Mouse (Mus musculus): ENCODE measurements around the gene Fbxl19. TPM values are rescaled to one million over a fixed set of nuclear protein-coding genes. Genes with fewer than 3 reads are reported as not detected.

The Fbxl19 gene
- polyA plus RNA-seq, 1 experiment: 37.2 TPM

DNA sequence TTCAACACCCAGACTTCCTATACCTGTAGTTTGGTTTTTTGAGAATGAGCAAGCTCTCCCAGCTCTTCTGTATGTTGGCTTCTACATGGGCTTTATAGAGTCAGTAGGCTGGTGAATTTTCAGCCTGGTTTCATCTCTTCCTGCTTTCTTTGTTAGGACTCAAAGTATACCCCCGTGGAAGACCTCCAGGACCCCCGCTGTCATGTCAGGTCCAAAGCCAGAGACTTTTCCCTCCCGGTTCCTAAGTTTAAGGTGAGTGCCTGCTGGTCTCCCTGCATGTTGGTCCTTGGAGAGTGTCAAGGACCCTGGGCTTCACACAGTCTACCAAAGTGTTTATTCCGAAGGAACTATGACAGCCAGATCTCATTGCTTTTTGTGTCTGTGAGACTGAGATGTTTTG, 34.0 kb downstream of the Fbxl19 start:
- Histone ChIP-seq H3K27ac (ENCODE audit: control insufficient read depth, insufficient read depth, low read depth, low read length) (peak overlapping the region; percentile 90; the same call in 1 of the 2 replicates), H3K27me3 (ENCODE audit: control insufficient read depth, insufficient read depth, low read length) (no peaks in the 10 kb centered on the region), H3K4me1 (ENCODE audit: control insufficient read depth, insufficient read depth, low read length) (peaks cover 7% of the 10 kb centered on the region), H3K4me3 (ENCODE audit: control insufficient read depth, low read depth, low read length) (peak overlapping the region; percentile 97), H3K36me3 (ENCODE audit: control insufficient read depth, insufficient read depth, low read length) (peaks cover 7% of the 10 kb centered on the region)
- TF ChIP-seq POLR2A (IDR thresholded peaks at IDR 0.05; ENCODE audit: control insufficient read depth, low read depth, low read length) (no peak), CTCF (IDR thresholded peaks at IDR 0.05; ENCODE audit: control insufficient read depth, insufficient read depth, insufficient replicate concordance, low read depth, low read length) (no peak)

DNA sequence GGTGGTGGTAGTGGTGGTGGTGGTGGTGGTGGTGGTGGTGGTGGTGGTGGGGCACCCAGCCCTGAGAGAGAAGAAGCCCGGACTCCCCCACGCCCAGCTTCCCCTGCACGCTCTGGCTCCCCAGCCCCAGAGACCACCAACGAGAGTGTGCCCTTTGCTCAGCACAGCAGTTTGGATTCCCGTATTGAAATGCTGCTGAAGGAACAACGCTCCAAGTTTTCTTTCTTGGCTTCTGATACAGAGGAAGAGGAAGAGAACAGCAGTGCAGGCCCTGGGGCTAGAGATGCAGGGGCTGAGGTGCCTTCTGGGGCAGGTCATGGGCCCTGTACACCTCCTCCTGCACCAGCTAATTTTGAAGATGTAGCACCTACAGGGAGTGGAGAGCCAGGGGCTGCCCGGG, 41.0 kb downstream of the Fbxl19 start, which contains the start of gene Gm49388:
Gene Gm49388, plus strand, starts transcription at position 301 of the 400 bp plus-strand sequence.
- TF ChIP-seq POLR2A (IDR thresholded peaks at IDR 0.05; ENCODE audit: control insufficient read depth, low read depth, low read length) (no peak), CTCF (IDR thresholded peaks at IDR 0.05; ENCODE audit: control insufficient read depth, insufficient read depth, insufficient replicate concordance, low read depth, low read length) (no peak)
- no peaks in the 10 kb centered on the region for H3K27me3 ChIP-seq (ENCODE audit: control insufficient read depth, insufficient read depth, low read length)
- no peaks in the 10 kb centered on the region for H3K4me1 ChIP-seq (ENCODE audit: control insufficient read depth, insufficient read depth, low read length)
- H3K27ac ChIP-seq (ENCODE audit: control insufficient read depth, insufficient read depth, low read depth, low read length): no peak within 1 kb of the TSS
- no peak within 1 kb of the TSS for H3K4me3 ChIP-seq (ENCODE audit: control insufficient read depth, low read depth, low read length)
- H3K36me3 ChIP-seq (ENCODE audit: control insufficient read depth, insufficient read depth, low read length): peaks cover 13% of the 10 kb centered on the region

- Histone ChIP-seq H3K27me3 (ENCODE audit: control insufficient read depth, insufficient read depth, low read length) (no peaks in the 10 kb centered on the region), H3K4me1 (ENCODE audit: control insufficient read depth, insufficient read depth, low read length) (no peaks in the 10 kb centered on the region), H3K36me3 (ENCODE audit: control insufficient read depth, insufficient read depth, low read length) (no peaks in the 10 kb centered on the region; the same call in 1 of the 2 replicates), H3K4me3 (ENCODE audit: control insufficient read depth, low read depth, low read length) (no peak overlapping the region), H3K27ac (ENCODE audit: control insufficient read depth, insufficient read depth, low read depth, low read length) (no peak overlapping the region)
- TF ChIP-seq POLR2A (IDR thresholded peaks at IDR 0.05; ENCODE audit: control insufficient read depth, low read depth, low read length) (no peak), CTCF (IDR thresholded peaks at IDR 0.05; ENCODE audit: control insufficient read depth, insufficient read depth, insufficient replicate concordance, low read depth, low read length) (no peak)
Observed at GRCm38 (mm10) chr7:127797076-127797845, 52.9 kb downstream of the Fbxl19 start.

DNA sequence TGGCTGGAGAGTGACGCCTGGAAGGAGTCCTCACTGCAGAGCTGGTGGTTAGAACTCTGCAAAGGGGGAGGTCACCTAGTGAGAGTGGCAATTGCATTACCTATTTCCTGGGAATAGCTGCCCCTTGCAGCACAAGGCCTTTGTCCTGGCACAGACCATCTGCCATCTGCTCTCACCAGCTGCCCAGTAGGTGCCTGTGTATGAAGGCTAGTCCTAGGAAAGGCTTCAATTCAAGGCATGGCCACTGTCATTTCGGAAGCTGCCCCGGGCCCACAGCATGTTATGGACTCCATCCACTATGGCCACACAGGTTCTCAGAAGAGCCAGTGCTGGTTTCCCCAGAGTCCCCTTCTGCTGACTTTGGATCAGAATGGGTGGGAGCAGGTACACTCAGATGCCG, 54.2 kb downstream of the Fbxl19 start:
- H3K36me3 ChIP-seq (ENCODE audit: control insufficient read depth, insufficient read depth, low read length): no peaks in the 10 kb centered on the region; the same call in 1 of the 2 replicates
- no peak overlapping the region for H3K27ac ChIP-seq (ENCODE audit: control insufficient read depth, insufficient read depth, low read depth, low read length)

DNA sequence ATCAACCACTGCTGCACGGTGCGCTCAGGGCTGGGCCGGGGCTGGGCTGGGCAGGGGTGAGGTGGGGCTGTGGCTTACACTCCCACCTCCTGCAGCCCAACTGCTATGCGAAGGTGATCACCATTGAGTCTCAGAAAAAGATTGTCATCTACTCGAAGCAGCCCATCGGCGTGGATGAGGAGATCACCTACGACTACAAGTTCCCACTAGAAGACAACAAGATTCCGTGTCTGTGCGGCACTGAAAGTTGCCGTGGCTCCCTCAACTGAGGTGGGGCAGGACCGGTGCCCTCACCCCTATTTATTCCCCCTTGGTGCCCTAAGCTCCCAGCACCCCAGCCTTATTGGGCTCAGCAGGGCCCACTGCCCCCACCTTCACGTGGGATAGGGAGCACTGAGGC, 54.9 kb downstream of the Fbxl19 start:
- Histone ChIP-seq H3K4me3 (ENCODE audit: control insufficient read depth, low read depth, low read length) (no peak overlapping the region), H3K27ac (ENCODE audit: control insufficient read depth, insufficient read depth, low read depth, low read length) (no peak overlapping the region), H3K36me3 (ENCODE audit: control insufficient read depth, insufficient read depth, low read length) (no peaks in the 10 kb centered on the region; the same call in 1 of the 2 replicates), H3K27me3 (ENCODE audit: control insufficient read depth, insufficient read depth, low read length) (no peaks in the 10 kb centered on the region), H3K4me1 (ENCODE audit: control insufficient read depth, insufficient read depth, low read length) (no peaks in the 10 kb centered on the region)
- TF ChIP-seq CTCF (IDR thresholded peaks at IDR 0.05; ENCODE audit: control insufficient read depth, insufficient read depth, insufficient replicate concordance, low read depth, low read length) (no peak), POLR2A (IDR thresholded peaks at IDR 0.05; ENCODE audit: control insufficient read depth, low read depth, low read length) (no peak)

More for the DNA sequence above, 54.2 kb downstream of the Fbxl19 start:
- H3K27me3 ChIP-seq (ENCODE audit: control insufficient read depth, insufficient read depth, low read length): no peaks in the 10 kb centered on the region
- H3K4me3 ChIP-seq (ENCODE audit: control insufficient read depth, low read depth, low read length): no peak overlapping the region
- no peaks in the 10 kb centered on the region for H3K4me1 ChIP-seq (ENCODE audit: control insufficient read depth, insufficient read depth, low read length)
- TF ChIP-seq CTCF (IDR thresholded peaks at IDR 0.05; ENCODE audit: control insufficient read depth, insufficient read depth, insufficient replicate concordance, low read depth, low read length): no peak
- no peak for TF ChIP-seq POLR2A (IDR thresholded peaks at IDR 0.05; ENCODE audit: control insufficient read depth, low read depth, low read length)

DNA sequence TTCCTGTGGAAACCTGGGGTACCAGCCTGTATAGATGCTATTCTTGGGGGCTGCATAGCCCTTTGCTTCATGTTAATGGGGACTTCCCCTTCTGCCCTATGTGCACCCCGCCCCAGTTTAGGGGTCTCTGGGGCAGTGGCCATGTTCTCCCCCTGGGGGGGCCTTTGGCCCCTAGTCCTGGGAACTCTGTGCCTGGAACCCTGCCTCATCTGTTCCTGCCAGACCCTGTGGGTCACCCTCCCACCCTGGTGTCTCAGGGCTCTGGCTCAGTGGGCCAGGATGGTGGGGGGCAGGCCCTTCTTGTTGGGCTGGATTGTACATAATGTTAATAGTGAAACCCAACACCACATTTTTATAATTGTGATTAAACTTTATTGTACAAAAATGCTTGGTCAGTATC, 55.4 kb downstream of the Fbxl19 start:
- H3K27ac ChIP-seq (ENCODE audit: control insufficient read depth, insufficient read depth, low read depth, low read length): no peak overlapping the region
- H3K36me3 ChIP-seq (ENCODE audit: control insufficient read depth, insufficient read depth, low read length): no peaks in the 10 kb centered on the region; the same call in 1 of the 2 replicates
- TF ChIP-seq POLR2A (IDR thresholded peaks at IDR 0.05; ENCODE audit: control insufficient read depth, low read depth, low read length) (no peak), CTCF (IDR thresholded peaks at IDR 0.05; ENCODE audit: control insufficient read depth, insufficient read depth, insufficient replicate concordance, low read depth, low read length) (no peak)
- no peaks in the 10 kb centered on the region for H3K27me3 ChIP-seq (ENCODE audit: control insufficient read depth, insufficient read depth, low read length)
- no peaks in the 10 kb centered on the region for H3K4me1 ChIP-seq (ENCODE audit: control insufficient read depth, insufficient read depth, low read length)
- no peak overlapping the region for H3K4me3 ChIP-seq (ENCODE audit: control insufficient read depth, low read depth, low read length)

GRCm38 (mm10) chr7:127800435-127801009, 56.2 kb downstream of the Fbxl19 start, which contains the start of gene Hsd3b7:
TSS of gene Hsd3b7 (plus strand) at chr7:127800604.
- TF ChIP-seq POLR2A (IDR thresholded peaks at IDR 0.05; ENCODE audit: control insufficient read depth, low read depth, low read length): peak; percentile 50; the same call in 1 of the 2 replicates
- TF ChIP-seq CTCF (IDR thresholded peaks at IDR 0.05; ENCODE audit: control insufficient read depth, insufficient read depth, insufficient replicate concordance, low read depth, low read length): peak; percentile 55
- H3K27me3 ChIP-seq (ENCODE audit: control insufficient read depth, insufficient read depth, low read length): no peaks in the 10 kb centered on the region
- H3K4me1 ChIP-seq (ENCODE audit: control insufficient read depth, insufficient read depth, low read length): no peaks in the 10 kb centered on the region
- H3K36me3 ChIP-seq (ENCODE audit: control insufficient read depth, insufficient read depth, low read length): no peaks in the 10 kb centered on the region; the same call in 1 of the 2 replicates
- no peak within 1 kb of the TSS for H3K27ac ChIP-seq (ENCODE audit: control insufficient read depth, insufficient read depth, low read depth, low read length)
- H3K4me3 ChIP-seq (ENCODE audit: control insufficient read depth, low read depth, low read length): no peak within 1 kb of the TSS
